Mouse (Mus musculus) hindbrain, embryonic 11.5 days (tissue): ENCODE results near the gene Crip2. TPM values are rescaled to one million over a fixed set of nuclear protein-coding genes. Genes with fewer than 3 reads are reported as not detected.

Experiments
- ATAC-seq: fragments of 200-750 bp; cut with Nextera tagmentation; 2 replicates; pipeline ENCODE4 v1.8.0; 2017; ENCODE audit warnings: mild to moderate bottlenecking, moderate TSS enrichment, moderate library complexity; ENCODE audit not compliant: low FRiP score
- DNase-seq: peaks from one replicate; pipeline ENCODE4 v3.0.0-alpha.2; 2015; ENCODE audit warnings: low spot score
- H3K27ac ChIP-seq: fragments of 300-500 bp; sonication (generic); 2 replicates; pipeline ENCODE4 v1.5.1; 2014; ENCODE audit warnings: mild to moderate bottlenecking, low read depth, low read length
- H3K27me3 ChIP-seq: fragments of 300-500 bp; sonication (generic); 2 replicates; pipeline ENCODE4 v1.6.1; 2014; ENCODE audit warnings: mild to moderate bottlenecking, low read length, moderate library complexity, mixed read lengths; ENCODE audit not compliant: control insufficient read depth, insufficient read depth
- H3K36me3 ChIP-seq: fragments of 300-500 bp; sonication (generic); 2 replicates; pipeline ENCODE4 v1.6.1; 2014; ENCODE audit warnings: mild to moderate bottlenecking, low read length, moderate library complexity, mixed read lengths; ENCODE audit not compliant: control insufficient read depth, insufficient read depth
- H3K4me1 ChIP-seq: fragments of 300-500 bp; sonication (generic); replicated peaks from 2 replicates; pipeline ENCODE4 v1.6.1; 2014; ENCODE audit warnings: low read length, mixed read lengths; ENCODE audit not compliant: control insufficient read depth, insufficient read depth
- H3K4me2 ChIP-seq: fragments of 300-500 bp; sonication (generic); replicated peaks from 2 replicates; pipeline ENCODE4 v1.6.1; 2014; ENCODE audit warnings: mild to moderate bottlenecking, low read depth, low read length
- H3K4me3 ChIP-seq: fragments of 300-500 bp; sonication (generic); 2 replicates; pipeline ENCODE4 v1.5.1; 2014; ENCODE audit warnings: low read depth, low read length
- H3K9ac ChIP-seq: fragments of 300-500 bp; sonication (generic); 2 replicates; pipeline ENCODE4 v1.6.1; 2014; ENCODE audit warnings: low read depth, low read length
- H3K9me3 ChIP-seq: fragments of 300-500 bp; sonication (generic); 2 replicates; pipeline ENCODE4 v1.6.1; 2016; ENCODE audit warnings: low read length; ENCODE audit not compliant: control insufficient read depth
- WGBS: fragments of 180-500 bp; shearing (Covaris S2); extraction: QIAGEN DNeasy Blood & Tissue Kit; methylation state at CpG from one replicate; pipeline ENCODE4 v1.1.7; 2014; 5-methylcytosine and 5-hydroxymethylcytosine counted together
- polyA plus RNA-seq: library from polyadenylated mRNA; unstranded; fragments of >200 nt; fragmentation: Nextera tagmentation; extraction: Ambion mirVana; gene quantifications from 2 replicates; pipeline ENCODE4 v1.2.1, GENCODE M21; 2014

Gene Crip2
- polyA plus RNA-seq, 1 experiment from 2014 or later, result 208 TPM

DNA sequence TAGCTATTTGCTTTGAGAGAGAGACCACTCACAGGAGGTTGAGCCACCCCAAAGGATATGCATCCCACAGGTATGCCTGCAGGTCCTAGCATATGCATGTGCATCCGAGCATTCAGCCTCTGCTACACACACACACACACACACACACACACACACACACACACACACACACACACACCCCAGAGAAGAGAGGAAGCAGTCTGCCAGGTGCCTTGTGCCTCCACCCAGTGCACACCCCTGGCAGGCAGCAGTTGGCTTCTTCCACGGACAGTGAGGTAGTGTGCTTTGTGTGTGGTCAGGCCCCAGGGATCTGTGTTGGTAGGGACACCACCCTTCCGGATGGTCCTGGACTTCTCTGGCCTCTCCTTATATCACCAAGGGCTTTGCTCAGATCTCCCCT is 9.9 kb downstream of the Crip2 start:
- WGBS, result 89% methylated on average over 3 of the region's 3 CpGs
- H3K9me3 ChIP-seq, result no peaks in the 10 kb centered on the region
- H3K4me2 ChIP-seq, result no peak overlapping the region
- DNase-seq (no peak), ATAC-seq (no peak)
- H3K4me1 ChIP-seq, result 0 out of 2 replicates have a peak, but pooled peaks cover 4% of the 10 kb centered on the region
- H3K4me3 ChIP-seq, result no peak overlapping the region
- H3K9ac ChIP-seq, result no peak overlapping the region
- peaks cover 12% of the 10 kb centered on the region; the same call in 1 of the 2 replicates for H3K27me3 ChIP-seq
- H3K27ac ChIP-seq, result no peak overlapping the region
- no peaks in the 10 kb centered on the region; the same call in 1 of the 2 replicates for H3K36me3 ChIP-seq

DNA sequence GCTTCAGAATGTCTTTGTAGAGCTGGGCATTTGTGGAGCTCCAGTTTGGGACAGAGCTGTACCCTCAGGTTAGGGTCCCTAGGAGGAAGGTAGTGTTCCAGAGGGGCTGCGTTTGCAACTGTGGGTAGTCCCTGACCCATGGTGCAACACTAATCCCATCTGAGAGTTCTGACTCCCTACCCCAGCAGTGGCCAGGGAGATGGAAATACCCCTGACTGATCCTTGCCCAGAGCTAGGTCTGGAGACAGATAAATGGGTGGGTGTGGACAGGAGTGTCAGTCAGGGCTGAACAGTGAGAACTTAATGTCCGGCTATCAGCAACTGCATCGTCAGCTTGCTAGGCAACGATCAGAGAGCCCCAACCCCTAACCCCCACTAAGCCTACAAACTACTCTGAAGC is 10.6 kb downstream of the Crip2 start:
- no peak overlapping the region for H3K4me3 ChIP-seq
- no peak for DNase-seq
- 89% methylated on average over 4 of the region's 4 CpGs for WGBS
- ATAC-seq, result no peak
- no peak overlapping the region for H3K4me2 ChIP-seq
- no peak overlapping the region for H3K27ac ChIP-seq
- no peaks in the 10 kb centered on the region for H3K9me3 ChIP-seq
- H3K36me3 ChIP-seq, result no peaks in the 10 kb centered on the region; the same call in 1 of the 2 replicates
- H3K4me1 ChIP-seq, result 0 out of 2 replicates have a peak, but pooled peaks cover 4% of the 10 kb centered on the region
- no peak overlapping the region for H3K9ac ChIP-seq
- H3K27me3 ChIP-seq, result peaks cover 12% of the 10 kb centered on the region; the same call in 1 of the 2 replicates

GRCm38 (mm10) chr12:113151046-113151445 is 11.0 kb downstream of the Crip2 start:
- WGBS, result 79% methylated on average over 8 of the region's 8 CpGs
- no peak for ATAC-seq
- no peaks in the 10 kb centered on the region for H3K9me3 ChIP-seq
- no peak overlapping the region for H3K27ac ChIP-seq
- no peak overlapping the region for H3K9ac ChIP-seq
- no peak overlapping the region for H3K4me3 ChIP-seq
- no peak for DNase-seq
- H3K4me1 ChIP-seq, result 0 out of 2 replicates have a peak, but pooled peaks cover 4% of the 10 kb centered on the region
- H3K36me3 ChIP-seq, result no peaks in the 10 kb centered on the region
- H3K4me2 ChIP-seq, result peak overlapping the region; percentile 73; the same call in 1 of the 2 replicates
- H3K27me3 ChIP-seq, result peaks cover 12% of the 10 kb centered on the region; the same call in 1 of the 2 replicates

GRCm38 (mm10) chr12:113151661-113152271 is 11.7 kb downstream of the Crip2 start:
- Histone ChIP-seq H3K9ac (peak overlapping the region; percentile 45; the same call in 1 of the 2 replicates), H3K9me3 (no peaks in the 10 kb centered on the region), H3K27me3 (peaks cover 12% of the 10 kb centered on the region; the same call in 1 of the 2 replicates), H3K36me3 (no peaks in the 10 kb centered on the region), H3K4me1 (0 out of 2 replicates have a peak, but pooled peaks cover 5% of the 10 kb centered on the region), H3K27ac (no peak overlapping the region), H3K4me3 (peak overlapping the region; percentile 32), H3K4me2 (peak overlapping the region; percentile 73)
- under 1% methylated on average over 35 of the region's 36 CpGs for WGBS
- DNase-seq, result peak; percentile 58
- no peak for ATAC-seq

- H3K9ac ChIP-seq, result peak overlapping the region; percentile 45; the same call in 1 of the 2 replicates
Observed at GRCm38 (mm10) chr12:113152272-113152661, 12.2 kb downstream of the Crip2 start.

GRCm38 (mm10) chr12:113152991-113153525 is 13.0 kb downstream of the Crip2 start:
- H3K4me2 ChIP-seq, result no peak overlapping the region
- WGBS, result 80% methylated on average over 6 of the region's 6 CpGs
- no peak for DNase-seq

More at GRCm38 (mm10) chr12:113152272-113152661, 12.2 kb downstream of the Crip2 start:
- peaks cover 12% of the 10 kb centered on the region; the same call in 1 of the 2 replicates for H3K27me3 ChIP-seq
- H3K4me1 ChIP-seq, result peaks cover 10% of the 10 kb centered on the region; the same call in 1 of the 2 replicates
- H3K4me2 ChIP-seq, result peak overlapping the region; percentile 73
- H3K36me3 ChIP-seq, result no peaks in the 10 kb centered on the region
- ATAC-seq, result no peak
- no peak for DNase-seq
- 24% methylated on average over 19 of the region's 19 CpGs for WGBS
- H3K9me3 ChIP-seq, result no peaks in the 10 kb centered on the region
- H3K4me3 ChIP-seq, result peak overlapping the region; percentile 32
- H3K27ac ChIP-seq, result no peak overlapping the region

DNA sequence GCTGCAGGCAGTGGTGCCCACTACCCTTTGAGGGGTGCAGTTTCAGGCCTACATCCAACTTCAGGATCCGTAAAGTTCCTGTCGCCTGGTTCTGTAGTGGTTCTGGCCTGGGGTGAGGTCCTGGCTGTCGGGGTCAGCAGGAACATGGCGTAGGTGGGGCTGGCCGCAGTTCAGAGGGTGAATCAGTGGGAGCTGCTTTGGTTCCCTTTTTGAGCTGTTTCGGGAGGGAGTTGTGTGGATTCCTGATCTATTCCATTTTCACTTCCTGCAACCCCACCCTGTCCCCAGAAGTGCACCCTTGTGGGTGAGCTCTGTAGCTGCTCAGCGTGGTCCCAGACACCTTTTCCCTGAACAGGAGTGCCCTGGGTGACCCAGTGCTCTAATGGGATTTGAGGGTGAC is 13.9 kb downstream of the Crip2 start:
- ATAC-seq, result no peak
- Histone ChIP-seq H3K9me3 (no peaks in the 10 kb centered on the region), H3K4me1 (peaks cover 9% of the 10 kb centered on the region; the same call in 1 of the 2 replicates), H3K4me3 (no peak overlapping the region), H3K27me3 (peaks cover 12% of the 10 kb centered on the region; the same call in 1 of the 2 replicates), H3K4me2 (no peak overlapping the region), H3K9ac (no peak overlapping the region), H3K36me3 (no peaks in the 10 kb centered on the region), H3K27ac (no peak overlapping the region)
- DNase-seq, result no peak
- 94% methylated on average over 7 of the region's 7 CpGs for WGBS

More at GRCm38 (mm10) chr12:113152991-113153525, 13.0 kb downstream of the Crip2 start:
- Histone ChIP-seq H3K9ac (no peak overlapping the region), H3K9me3 (no peaks in the 10 kb centered on the region), H3K36me3 (no peaks in the 10 kb centered on the region), H3K27ac (no peak overlapping the region), H3K27me3 (peaks cover 12% of the 10 kb centered on the region; the same call in 1 of the 2 replicates), H3K4me3 (no peak overlapping the region), H3K4me1 (peaks cover 9% of the 10 kb centered on the region; the same call in 1 of the 2 replicates)
- ATAC-seq, result no peak

DNA sequence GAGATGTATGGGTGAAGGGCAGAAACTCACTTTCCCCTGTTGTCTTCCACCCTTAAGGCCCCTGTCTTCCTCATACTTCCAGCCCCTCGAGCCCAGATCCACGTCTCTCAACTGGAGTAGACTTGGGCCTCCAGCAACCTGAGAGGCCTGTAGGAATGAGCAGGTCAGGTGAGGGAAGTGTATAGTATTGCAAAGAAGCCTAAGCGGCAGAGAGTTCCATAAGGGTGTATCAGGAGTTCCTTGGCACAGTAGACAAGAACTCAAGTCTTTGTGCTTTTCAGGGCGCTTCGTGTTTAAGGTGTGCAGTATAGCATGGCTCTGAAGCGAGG is 14.7 kb downstream of the Crip2 start:
- Histone ChIP-seq H3K36me3 (no peaks in the 10 kb centered on the region), H3K9me3 (no peaks in the 10 kb centered on the region), H3K27me3 (peaks cover 12% of the 10 kb centered on the region; the same call in 1 of the 2 replicates), H3K4me1 (peaks cover 9% of the 10 kb centered on the region; the same call in 1 of the 2 replicates), H3K9ac (no peak overlapping the region), H3K4me2 (peak overlapping the region; percentile 71), H3K27ac (no peak overlapping the region), H3K4me3 (no peak overlapping the region)
- 77% methylated on average over 6 of the region's 6 CpGs for WGBS
- no peak for DNase-seq
- no peak for ATAC-seq
